Mouse (Mus musculus) forebrain, embryonic 12.5 days (tissue): Measurements from ENCODE around the gene Gm13272. TPM values are rescaled to one million over a fixed set of nuclear protein-coding genes. Genes with fewer than 3 reads are reported as not detected.

ENCODE experiments used
- polyA plus RNA-seq: library from polyadenylated mRNA; unstranded; fragments of >200 nt; fragmentation: Nextera tagmentation; extraction: Ambion mirVana; gene quantifications from 2 replicates; pipeline ENCODE4 v1.2.1, GENCODE M21; 2016

The Gm13272 gene
- polyA plus RNA-seq, 1 experiment from 2014 or later = not detected

Other genes starting within 250 kb of the Gm13272 start
- gene Ifna15, start 221.6 kb upstream of the Gm13272 start, polyA plus RNA-seq = not detected in 2 replicates
- not detected in 2 replicates for gene Ifna14, start 208.1 kb upstream of the Gm13272 start, polyA plus RNA-seq
- not detected in 2 replicates for gene Ifna9, start 187.5 kb upstream of the Gm13272 start, polyA plus RNA-seq
- gene Ifna12, start 176.5 kb upstream of the Gm13272 start, polyA plus RNA-seq = not detected in 2 replicates
- not detected in 2 replicates for gene C87499, start 145.4 kb upstream of the Gm13272 start, polyA plus RNA-seq
- gene Ifna13, start 135.4 kb upstream of the Gm13272 start, polyA plus RNA-seq = not detected in 2 replicates
- gene Ifna16, start 102.9 kb upstream of the Gm13272 start, polyA plus RNA-seq = not detected in 2 replicates
- gene Ifna2, start 95.9 kb upstream of the Gm13272 start, polyA plus RNA-seq = not detected in 2 replicates
- gene Ifnab, start 88.5 kb upstream of the Gm13272 start, polyA plus RNA-seq = not detected in 2 replicates
- 1.6 and 2.4 TPM in 2 replicates for gene Gm26566, start 58.0 kb upstream of the Gm13272 start, polyA plus RNA-seq
- gene Klhl9, start 57.4 kb upstream of the Gm13272 start, polyA plus RNA-seq = 142 and 149 TPM in 2 replicates
- gene Gm13271, start 25.0 kb upstream of the Gm13272 start, polyA plus RNA-seq = not detected in 2 replicates
- gene Gm13283, start 19.7 kb upstream of the Gm13272 start, polyA plus RNA-seq = 0.15 and 0.18 TPM in 2 replicates
- gene Gm13290, start 6.0 kb upstream of the Gm13272 start, polyA plus RNA-seq = 0.55 TPM in 1 of 2 replicates, not detected in the other
- not detected in 2 replicates for gene Gm13289, start 2.9 kb upstream of the Gm13272 start, polyA plus RNA-seq
- gene Ifnz, start 2.3 kb downstream of the Gm13272 start, polyA plus RNA-seq = not detected in 2 replicates
- gene Gm13276, start 5.9 kb downstream of the Gm13272 start, polyA plus RNA-seq = not detected in 2 replicates
- not detected in 2 replicates for gene Gm13277, start 8.8 kb downstream of the Gm13272 start, polyA plus RNA-seq
- not detected in 2 replicates for gene Gm13278, start 11.7 kb downstream of the Gm13272 start, polyA plus RNA-seq
- gene Gm13275, start 14.6 kb downstream of the Gm13272 start, polyA plus RNA-seq = not detected in 2 replicates
- not detected in 2 replicates for gene Gm13279, start 17.5 kb downstream of the Gm13272 start, polyA plus RNA-seq
- 0.29 TPM in 1 of 2 replicates, not detected in the other for gene Gm13285, start 19.8 kb downstream of the Gm13272 start, polyA plus RNA-seq
- not detected in 2 replicates for gene Gm13287, start 23.4 kb downstream of the Gm13272 start, polyA plus RNA-seq
- 0.15 TPM in 1 of 2 replicates, not detected in the other for gene Gm13288, start 25.7 kb downstream of the Gm13272 start, polyA plus RNA-seq
- not detected in 2 replicates for gene Ifna7, start 36.4 kb downstream of the Gm13272 start, polyA plus RNA-seq
- gene Ifna11, start 40.1 kb downstream of the Gm13272 start, polyA plus RNA-seq = not detected in 2 replicates
- gene Ifna6, start 47.6 kb downstream of the Gm13272 start, polyA plus RNA-seq = not detected in 2 replicates
- gene Ifna5, start 55.7 kb downstream of the Gm13272 start, polyA plus RNA-seq = not detected in 2 replicates
- gene Ifna4, start 62.0 kb downstream of the Gm13272 start, polyA plus RNA-seq = not detected in 2 replicates
- gene Ifna1, start 70.2 kb downstream of the Gm13272 start, polyA plus RNA-seq = not detected in 2 replicates
- gene Ifne, start 100.4 kb downstream of the Gm13272 start, polyA plus RNA-seq = not detected in 2 replicates